Mouse (Mus musculus): ENCODE measurements at regions not wholly inside any gene's neighbourhood (a gene's known extent, or its start where the extent isn't known, plus 50 kb on each side); places are given as distances from the start of the nearest gene placed in this dataset.
A peak's percentile ranks its signal among the peaks of the same experiment; 100 is the strongest.

- WGBS: 85% methylated on average over 8 of the region's 8 CpGs
- Histone ChIP-seq H3K9ac (no peak overlapping the region), H3K4me2 (replicated peaks) (no peak overlapping the region), H3K27ac (no peak overlapping the region), H3K36me3 (no peaks in the 10 kb centered on the region), H3K4me1 (no peaks in the 10 kb centered on the region), H3K27me3 (no peaks in the 10 kb centered on the region), H3K4me3 (no peak overlapping the region), H3K9me3 (no peaks in the 10 kb centered on the region)
- ATAC-seq (ENCODE audit: insufficient number of reproducible peaks, insufficient read depth, low FRiP score, low TSS enrichment): no peak
These were observed 57.8 kb downstream of the Lsm3 start for GRCm38 (mm10) chr6:91573487-91573886.

GRCm38 (mm10) chr6:91574414-91574813 is 58.7 kb downstream of the Lsm3 start:
- 88% methylated on average over 10 of the region's 10 CpGs for WGBS
- Histone ChIP-seq H3K27me3 (no peaks in the 10 kb centered on the region), H3K4me1 (no peaks in the 10 kb centered on the region), H3K36me3 (no peaks in the 10 kb centered on the region), H3K27ac (no peak overlapping the region), H3K4me3 (no peak overlapping the region), H3K9ac (no peak overlapping the region), H3K9me3 (no peaks in the 10 kb centered on the region), H3K4me2 (replicated peaks) (no peak overlapping the region)
- ATAC-seq (ENCODE audit: insufficient number of reproducible peaks, insufficient read depth, low FRiP score, low TSS enrichment): no peak

GRCm38 (mm10) chr6:91575662-91576364 is 60.1 kb downstream of the Lsm3 start:
- no peaks in the 10 kb centered on the region for H3K27me3 ChIP-seq
- no peaks in the 10 kb centered on the region for H3K9me3 ChIP-seq
- H3K36me3 ChIP-seq: no peaks in the 10 kb centered on the region
- H3K27ac ChIP-seq: no peak overlapping the region
- WGBS: 56% methylated on average over 4 of the region's 4 CpGs
- peak; percentile 73 for ATAC-seq (ENCODE audit: insufficient number of reproducible peaks, insufficient read depth, low FRiP score, low TSS enrichment)
- H3K9ac ChIP-seq: no peak overlapping the region
- H3K4me2 ChIP-seq (replicated peaks): no peak overlapping the region
- H3K4me1 ChIP-seq: no peaks in the 10 kb centered on the region
- no peak overlapping the region for H3K4me3 ChIP-seq

GRCm38 (mm10) chr6:91576906-91577305 is 61.2 kb downstream of the Lsm3 start:
- H3K36me3 ChIP-seq: no peaks in the 10 kb centered on the region
- no peaks in the 10 kb centered on the region for H3K27me3 ChIP-seq
- no peak overlapping the region for H3K4me3 ChIP-seq
- no peak overlapping the region for H3K4me2 ChIP-seq (replicated peaks)
- H3K4me1 ChIP-seq: no peaks in the 10 kb centered on the region
- ATAC-seq (ENCODE audit: insufficient number of reproducible peaks, insufficient read depth, low FRiP score, low TSS enrichment): no peak
- no peak overlapping the region for H3K9ac ChIP-seq
- no peaks in the 10 kb centered on the region for H3K9me3 ChIP-seq
- no peak overlapping the region for H3K27ac ChIP-seq
- 59% methylated on average over 15 of the region's 15 CpGs for WGBS

GRCm38 (mm10) chr6:91579666-91580065 is 63.9 kb downstream of the Lsm3 start:
- H3K9me3 ChIP-seq: no peaks in the 10 kb centered on the region
- no peaks in the 10 kb centered on the region for H3K36me3 ChIP-seq
- no peak overlapping the region for H3K4me3 ChIP-seq
- H3K4me2 ChIP-seq (replicated peaks): no peak overlapping the region
- no peak overlapping the region for H3K27ac ChIP-seq
- H3K9ac ChIP-seq: no peak overlapping the region
- WGBS: 82% methylated on average over 10 of the region's 10 CpGs
- H3K27me3 ChIP-seq: no peaks in the 10 kb centered on the region
- H3K4me1 ChIP-seq: no peaks in the 10 kb centered on the region
- no peak for ATAC-seq (ENCODE audit: insufficient number of reproducible peaks, insufficient read depth, low FRiP score, low TSS enrichment)

GRCm38 (mm10) chr6:91580607-91581006 is 64.9 kb downstream of the Lsm3 start:
- Histone ChIP-seq H3K27ac (no peak overlapping the region), H3K4me3 (no peak overlapping the region), H3K9ac (no peak overlapping the region), H3K4me2 (replicated peaks) (no peak overlapping the region), H3K4me1 (peaks cover 2% of the 10 kb centered on the region; the same call in 1 of the 2 replicates), H3K27me3 (no peaks in the 10 kb centered on the region), H3K36me3 (no peaks in the 10 kb centered on the region), H3K9me3 (no peaks in the 10 kb centered on the region)
- 90% methylated on average over 6 of the region's 6 CpGs for WGBS
- ATAC-seq (ENCODE audit: insufficient number of reproducible peaks, insufficient read depth, low FRiP score, low TSS enrichment): no peak

GRCm38 (mm10) chr6:91582338-91582737 is 66.6 kb downstream of the Lsm3 start:
- no peaks in the 10 kb centered on the region for H3K9me3 ChIP-seq
- H3K4me1 ChIP-seq: peaks cover 10% of the 10 kb centered on the region
- no peaks in the 10 kb centered on the region for H3K27me3 ChIP-seq
- no peak for ATAC-seq (ENCODE audit: insufficient number of reproducible peaks, insufficient read depth, low FRiP score, low TSS enrichment)
- H3K4me3 ChIP-seq: no peak overlapping the region
- no peaks in the 10 kb centered on the region for H3K36me3 ChIP-seq
- no peak overlapping the region for H3K4me2 ChIP-seq (replicated peaks)
- H3K9ac ChIP-seq: no peak overlapping the region
- 79% methylated on average over 5 of the region's 5 CpGs for WGBS
- no peak overlapping the region for H3K27ac ChIP-seq

GRCm38 (mm10) chr6:91583346-91583745 is 67.6 kb downstream of the Lsm3 start:
- no peak for ATAC-seq (ENCODE audit: insufficient number of reproducible peaks, insufficient read depth, low FRiP score, low TSS enrichment)
- H3K4me3 ChIP-seq: no peak overlapping the region
- 87% methylated on average over 5 of the region's 5 CpGs for WGBS

GRCm38 (mm10) chr6:91585543-91585942 is 69.8 kb downstream of the Lsm3 start:
- Histone ChIP-seq H3K27ac (no peak overlapping the region), H3K9ac (no peak overlapping the region), H3K4me1 (peaks cover 10% of the 10 kb centered on the region), H3K4me3 (no peak overlapping the region), H3K27me3 (no peaks in the 10 kb centered on the region), H3K4me2 (replicated peaks) (no peak overlapping the region), H3K36me3 (no peaks in the 10 kb centered on the region), H3K9me3 (no peaks in the 10 kb centered on the region)
- no peak for ATAC-seq (ENCODE audit: insufficient number of reproducible peaks, insufficient read depth, low FRiP score, low TSS enrichment)
- 68% methylated on average over 3 of the region's 3 CpGs for WGBS

More at GRCm38 (mm10) chr6:91583346-91583745, 67.6 kb downstream of the Lsm3 start:
- Histone ChIP-seq H3K27me3 (no peaks in the 10 kb centered on the region), H3K9me3 (no peaks in the 10 kb centered on the region), H3K27ac (no peak overlapping the region), H3K36me3 (no peaks in the 10 kb centered on the region), H3K4me1 (peaks cover 10% of the 10 kb centered on the region), H3K4me2 (replicated peaks) (no peak overlapping the region), H3K9ac (no peak overlapping the region)

- H3K27me3 ChIP-seq: no peaks in the 10 kb centered on the region
- no peak for ATAC-seq (ENCODE audit: insufficient number of reproducible peaks, insufficient read depth, low FRiP score, low TSS enrichment)
- no peak overlapping the region for H3K4me3 ChIP-seq
- no peak overlapping the region for H3K4me2 ChIP-seq (replicated peaks)
- WGBS: 66% methylated on average over 4 of the region's 4 CpGs
- H3K9ac ChIP-seq: no peak overlapping the region
- H3K9me3 ChIP-seq: no peaks in the 10 kb centered on the region
- H3K4me1 ChIP-seq: peaks cover 16% of the 10 kb centered on the region
- H3K36me3 ChIP-seq: no peaks in the 10 kb centered on the region
- no peak overlapping the region for H3K27ac ChIP-seq
These were observed 73.5 kb downstream of the Lsm3 start for GRCm38 (mm10) chr6:91589181-91589580.

- 60% methylated on average over 6 of the region's 6 CpGs for WGBS
- Histone ChIP-seq H3K36me3 (no peaks in the 10 kb centered on the region), H3K9me3 (no peaks in the 10 kb centered on the region), H3K9ac (no peak overlapping the region), H3K4me1 (peaks cover 16% of the 10 kb centered on the region), H3K27ac (no peak overlapping the region), H3K4me3 (no peak overlapping the region), H3K27me3 (no peaks in the 10 kb centered on the region), H3K4me2 (replicated peaks) (no peak overlapping the region)
- ATAC-seq (ENCODE audit: insufficient number of reproducible peaks, insufficient read depth, low FRiP score, low TSS enrichment): no peak
These were observed 74.7 kb downstream of the Lsm3 start for GRCm38 (mm10) chr6:91590395-91590794.

- Histone ChIP-seq H3K27me3 (no peaks in the 10 kb centered on the region), H3K9ac (no peak overlapping the region), H3K27ac (no peak overlapping the region), H3K36me3 (no peaks in the 10 kb centered on the region), H3K4me2 (replicated peaks) (no peak overlapping the region), H3K4me1 (peaks cover 11% of the 10 kb centered on the region), H3K9me3 (no peaks in the 10 kb centered on the region), H3K4me3 (no peak overlapping the region)
- no peak for ATAC-seq (ENCODE audit: insufficient number of reproducible peaks, insufficient read depth, low FRiP score, low TSS enrichment)
- WGBS: 53% methylated on average over 8 of the region's 8 CpGs
These were observed 75.3 kb downstream of the Lsm3 start for GRCm38 (mm10) chr6:91590806-91591571.
